Mouse (Mus musculus): ENCODE measurements around the gene Mrtfb. TPM values are rescaled to one million over a fixed set of nuclear protein-coding genes. Genes with fewer than 3 reads are reported as not detected.

Gene Mrtfb
- polyA plus RNA-seq, 1 experiment: 0.77 TPM

DNA sequence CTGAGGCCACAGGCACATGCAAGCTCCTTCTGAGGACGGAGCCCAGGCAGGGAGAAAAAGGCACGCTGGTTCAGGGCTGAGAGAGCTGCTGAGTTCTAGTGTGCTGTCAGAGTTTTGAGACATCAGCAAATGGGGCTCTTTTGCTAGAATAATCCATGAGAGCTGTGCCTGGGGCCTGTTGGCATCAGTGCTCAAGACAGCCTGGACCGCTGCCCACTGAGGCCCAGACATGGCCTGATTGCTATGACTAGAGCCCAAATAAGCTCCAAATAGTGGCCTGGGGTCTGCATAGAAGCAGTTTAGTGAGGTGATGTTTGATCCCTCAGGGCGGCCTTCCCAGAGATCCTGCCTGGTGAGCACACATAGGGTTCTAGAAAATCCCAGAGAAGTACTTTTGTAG is 195.7 kb downstream of the Mrtfb start:
- no peak for TF ChIP-seq GATA1 (IDR thresholded peaks at IDR 0.05; ENCODE audit: low read length)

DNA sequence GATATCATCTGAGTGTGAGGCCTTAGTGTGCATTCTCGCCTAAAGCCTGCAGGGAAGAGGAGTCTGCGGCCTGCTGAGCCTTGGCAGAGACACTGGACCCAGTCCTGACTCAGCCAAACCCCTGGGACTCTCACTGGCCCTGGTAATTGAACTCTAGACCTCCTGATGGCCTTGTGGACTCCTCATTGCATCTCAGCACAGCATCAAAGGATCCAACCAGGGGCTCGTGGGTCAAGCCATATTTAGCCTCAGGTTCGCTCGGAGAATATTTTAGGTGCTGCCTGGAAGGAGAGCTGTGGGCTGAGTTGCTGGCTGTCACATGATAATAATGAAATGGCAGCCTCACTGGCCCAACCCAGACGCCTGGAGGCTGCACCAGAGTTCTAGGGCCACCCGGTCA is 196.4 kb downstream of the Mrtfb start:
- TF ChIP-seq GATA1 (IDR thresholded peaks at IDR 0.05; ENCODE audit: low read length): no peak

DNA sequence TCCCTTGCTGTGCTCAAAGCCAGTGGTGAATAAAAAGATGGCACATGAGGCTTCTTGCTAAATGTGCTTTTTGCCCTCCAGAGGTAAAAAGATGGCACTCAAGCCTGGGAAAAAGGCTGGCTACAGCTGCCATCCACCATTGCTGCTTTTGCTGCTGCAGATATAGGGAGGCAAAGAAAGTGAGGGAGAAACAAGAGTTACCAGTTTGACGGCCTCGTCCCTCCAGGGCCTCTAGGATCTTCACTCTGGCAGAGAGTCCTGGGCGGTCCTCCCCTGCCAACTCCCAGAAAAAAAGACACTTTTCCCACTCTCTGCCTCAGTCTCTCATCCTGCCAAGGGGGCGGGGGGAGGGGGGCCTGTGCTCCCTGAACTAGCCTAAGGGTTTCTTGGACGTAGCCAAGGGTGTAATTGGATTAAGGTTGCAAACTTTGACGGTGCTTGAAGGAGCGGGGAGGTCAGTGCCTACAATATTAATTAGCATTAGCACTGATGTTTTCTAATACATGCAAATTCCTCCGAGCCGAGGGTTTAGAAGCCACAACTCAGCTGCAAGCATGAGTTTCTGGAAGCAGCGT is 197.8 kb downstream of the Mrtfb start:
- no peak for TF ChIP-seq GATA1 (IDR thresholded peaks at IDR 0.05; ENCODE audit: low read length)

- TF ChIP-seq GATA1 (IDR thresholded peaks at IDR 0.05; ENCODE audit: low read length): no peak
These were observed 199.3 kb downstream of the Mrtfb start for GRCm38 (mm10) chr16:13455560-13455959.

GRCm38 (mm10) chr16:13458556-13458955 is 202.3 kb downstream of the Mrtfb start:
- no peak for TF ChIP-seq GATA1 (IDR thresholded peaks at IDR 0.05; ENCODE audit: low read length)

DNA sequence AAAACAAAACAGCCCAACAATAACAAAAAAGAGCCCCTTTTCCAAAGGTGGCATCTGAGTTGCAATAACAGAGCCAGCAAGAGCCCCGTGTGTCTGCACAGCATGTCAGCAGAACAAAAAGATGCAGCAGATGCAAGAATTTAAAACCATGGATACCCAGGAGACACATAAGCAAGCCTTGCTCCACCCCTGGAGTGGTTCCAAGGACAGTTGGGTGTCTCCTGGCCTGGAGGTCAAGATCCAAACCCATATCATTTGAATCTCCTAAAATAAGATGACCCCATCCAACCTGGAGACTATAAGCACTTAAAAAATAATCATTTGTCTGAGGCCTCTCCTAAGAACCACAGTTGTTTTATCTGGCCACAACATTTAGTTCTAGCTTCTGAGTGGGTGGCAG is 203.8 kb downstream of the Mrtfb start:
- TF ChIP-seq GATA1 (IDR thresholded peaks at IDR 0.05; ENCODE audit: low read length): no peak

DNA sequence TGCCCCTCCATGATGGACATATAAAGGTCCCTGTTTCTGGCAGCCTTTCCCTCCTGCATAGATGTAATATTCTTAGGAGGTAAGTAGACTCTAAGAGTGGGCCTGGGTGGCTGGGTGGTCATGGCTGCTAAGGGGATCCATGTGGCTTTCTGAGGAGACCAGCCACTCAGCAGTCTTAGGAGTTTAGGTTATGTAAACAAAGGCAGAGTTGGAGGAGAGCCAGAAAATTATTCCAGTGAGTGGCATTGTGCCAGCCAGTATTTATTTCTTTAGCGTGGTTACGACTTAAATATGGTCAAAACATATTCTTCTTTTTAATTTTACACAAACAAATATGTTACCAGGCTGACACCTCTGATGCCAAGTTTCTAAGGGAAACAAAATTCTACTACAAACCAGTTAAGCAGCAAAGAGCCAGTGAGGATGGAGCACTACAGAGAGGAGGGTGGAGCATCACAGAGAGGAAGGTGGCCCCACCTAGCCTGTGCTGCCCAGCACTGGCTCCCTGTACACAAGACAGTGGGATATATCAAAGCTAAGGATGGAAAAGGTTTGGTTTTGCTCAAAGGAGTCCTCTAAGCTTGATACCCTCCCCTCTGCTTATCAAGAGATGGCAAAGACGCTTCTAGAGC is 204.6 kb downstream of the Mrtfb start:
- no peak for TF ChIP-seq GATA1 (IDR thresholded peaks at IDR 0.05; ENCODE audit: low read length)

GRCm38 (mm10) chr16:13464662-13465061 is 208.4 kb downstream of the Mrtfb start:
- no peak for TF ChIP-seq GATA1 (IDR thresholded peaks at IDR 0.05; ENCODE audit: low read length)

Other genes with a start within 250 kb of the Mrtfb start
- 6.8 and 8.8 TPM in 2 replicates for gene Ercc4, start 146.8 kb upstream of the Mrtfb start, polyA plus RNA-seq (2012)